Mouse (Mus musculus): Measurements from ENCODE around the gene Plch2. TPM values are rescaled to one million over a fixed set of nuclear protein-coding genes. Genes with fewer than 3 reads are reported as not detected.

Gene Plch2
- total and polyA plus RNA-seq, 3 experiments = 0.85 to 1.1 TPM; not detected in 1

DNA sequence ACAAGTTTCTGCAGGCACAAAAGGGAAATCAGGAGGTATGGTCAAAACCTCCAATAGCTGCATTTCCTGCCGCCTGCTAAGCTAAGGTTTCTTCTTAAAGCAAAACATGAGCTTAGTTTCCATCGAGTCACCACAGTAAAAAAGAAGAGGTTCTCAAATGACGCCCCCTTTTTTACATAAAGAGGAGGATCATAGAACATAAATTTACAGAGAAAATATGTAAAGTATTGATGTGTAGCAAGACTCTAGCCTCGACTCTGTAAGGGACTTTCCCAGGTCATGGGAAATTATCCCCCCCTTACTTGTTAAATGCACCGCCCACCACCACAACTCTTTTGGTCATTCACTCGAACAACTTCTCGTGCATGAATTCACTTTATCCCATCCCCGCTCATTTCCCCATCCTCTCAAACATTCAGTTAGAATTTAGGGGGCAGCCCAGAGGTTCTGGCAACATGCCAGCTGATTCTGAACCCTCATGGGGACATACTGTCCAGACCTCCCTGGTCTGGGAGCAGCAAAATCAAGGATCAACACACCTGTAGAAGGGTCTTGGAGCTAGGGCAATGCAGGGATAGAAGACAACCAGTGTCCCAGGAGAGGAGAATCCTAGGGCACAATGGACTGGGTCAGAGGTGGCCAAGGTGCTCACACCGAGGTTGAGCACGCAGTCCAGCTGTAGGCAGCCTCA lies 113.8 kb downstream of the Plch2 start (continued):
- peak; percentile 99 for TF ChIP-seq POLR2AphosphoS5 (IDR thresholded peaks at IDR 0.05; ENCODE audit: borderline replicate concordance, low read depth, low read length)
- peak; percentile 80 for TF ChIP-seq HCFC1 (IDR thresholded peaks at IDR 0.05; ENCODE audit: low read depth, low read length)

DNA sequence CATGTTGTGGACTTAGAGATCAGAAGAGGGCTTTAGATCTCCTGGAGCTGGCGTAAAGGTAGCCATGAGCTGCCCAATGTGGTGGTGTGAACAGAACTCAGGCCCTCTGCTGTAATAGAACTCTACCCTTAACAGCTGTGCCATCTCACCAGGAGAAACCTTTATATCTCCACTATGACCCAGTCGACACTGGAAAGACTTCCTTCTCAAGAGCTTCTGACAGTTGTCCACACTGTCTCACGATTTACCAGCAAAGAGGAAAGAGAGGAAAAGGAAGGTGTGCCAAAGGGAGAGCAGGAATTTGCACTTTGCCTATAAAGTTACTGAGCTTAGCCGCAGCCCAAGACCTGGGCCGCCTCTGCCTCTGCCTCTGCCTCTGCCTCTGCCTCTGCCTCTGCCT lies 114.8 kb downstream of the Plch2 start:
- TF ChIP-seq CHD2 (IDR thresholded peaks at IDR 0.05; ENCODE audit: low read length) = no peak
- no peak for TF ChIP-seq RCOR1 (IDR thresholded peaks at IDR 0.05; ENCODE audit: low read depth, low read length)
- no peak for TF ChIP-seq MYC (IDR thresholded peaks at IDR 0.05; ENCODE audit: low read depth, low read length)
- no peak for TF ChIP-seq MAZ (IDR thresholded peaks at IDR 0.05; ENCODE audit: low read depth, low read length)
- TF ChIP-seq MAFK (IDR thresholded peaks at IDR 0.05; ENCODE audit: borderline replicate concordance, low read depth, low read length) = no peak
- no peak for TF ChIP-seq MAX (IDR thresholded peaks at IDR 0.05; ENCODE audit: low read length)
- Histone ChIP-seq H3K4me1 (ENCODE audit: control insufficient read depth in 1 of 2, insufficient read depth in 2 of 2, low read length in 2 of 2) (peaks cover 0 to 21% of the 10 kb centered on the region in 2 experiments; a peak in 3 of 4 replicates), H3K79me2 (ENCODE audit: control insufficient read depth, insufficient read depth, low read length, poor library complexity) (no peaks in the 10 kb centered on the region), H3K36me3 (ENCODE audit: control insufficient read depth in 1 of 2, insufficient read depth in 2 of 2, low read length in 2 of 2) (peaks cover 0 to 7% of the 10 kb centered on the region in 2 experiments; a peak in 2 of 4 replicates), H3K9ac (ENCODE audit: control insufficient read depth, low read depth, low read length, poor library complexity, severe bottlenecking) (peak overlapping the region; percentile 70), H3K27me3 (ENCODE audit: control insufficient read depth in 1 of 2, insufficient read depth in 2 of 2, low read length in 2 of 2) (no peaks in the 10 kb centered on the region), H3K27ac (ENCODE audit: control insufficient read depth, low read depth, low read length) (peak overlapping the region; percentile 62), H3K9me3 (replicated peaks; ENCODE audit: insufficient read depth, low read length) (no peaks in the 10 kb centered on the region), H3K4me3 (ENCODE audit: control insufficient read depth in 1 of 2, insufficient read depth in 1 of 2, low read depth in 2 of 2, low read length in 2 of 2) (peak overlapping the region; percentile 46 to 48; a peak in 3 of 4 replicates)
- peak; percentile 56 for DNase-seq (ENCODE audit: low read depth, low spot score)

DNA sequence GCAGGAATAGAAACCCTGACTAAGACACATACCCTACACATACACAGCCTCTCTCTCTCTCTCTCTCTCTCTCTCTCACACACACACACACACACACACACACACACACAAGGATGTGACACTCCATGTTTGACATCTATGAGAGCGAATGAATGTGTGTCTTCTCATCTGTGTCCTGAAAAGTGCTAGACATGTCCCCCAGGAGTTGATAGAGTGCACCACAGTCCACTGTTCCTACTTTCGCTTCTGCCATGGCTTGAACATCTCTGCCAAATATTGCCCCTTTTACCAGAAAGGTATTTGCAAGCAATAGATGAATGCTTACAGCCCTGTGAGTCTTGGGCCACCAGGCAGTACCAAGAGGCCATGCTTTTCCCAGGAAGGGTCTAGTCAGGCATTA lies 116.4 kb downstream of the Plch2 start:
- Histone ChIP-seq H3K4me1 (ENCODE audit: control insufficient read depth in 1 of 2, insufficient read depth in 2 of 2, low read length in 2 of 2) (peaks cover 0 to 21% of the 10 kb centered on the region in 2 experiments; a peak in 3 of 4 replicates), H3K79me2 (ENCODE audit: control insufficient read depth, insufficient read depth, low read length, poor library complexity) (no peaks in the 10 kb centered on the region), H3K27me3 (ENCODE audit: control insufficient read depth in 1 of 2, insufficient read depth in 2 of 2, low read length in 2 of 2) (no peaks in the 10 kb centered on the region), H3K36me3 (ENCODE audit: control insufficient read depth in 1 of 2, insufficient read depth in 2 of 2, low read length in 2 of 2) (peaks cover 0 to 7% of the 10 kb centered on the region in 2 experiments; a peak in 2 of 4 replicates), H3K9ac (ENCODE audit: control insufficient read depth, low read depth, low read length, poor library complexity, severe bottlenecking) (no peak overlapping the region), H3K27ac (ENCODE audit: control insufficient read depth, low read depth, low read length) (no peak overlapping the region), H3K4me3 (ENCODE audit: control insufficient read depth in 1 of 2, insufficient read depth in 1 of 2, low read depth in 2 of 2, low read length in 2 of 2) (no peak overlapping the region), H3K9me3 (replicated peaks; ENCODE audit: insufficient read depth, low read length) (no peaks in the 10 kb centered on the region)
- no peak for TF ChIP-seq ZC3H11A (IDR thresholded peaks at IDR 0.05; ENCODE audit: low read depth, low read length)
- TF ChIP-seq USF1 (IDR thresholded peaks at IDR 0.05; ENCODE audit: low read depth, low read length) = no peak
- TF ChIP-seq ELF1 (IDR thresholded peaks at IDR 0.05; ENCODE audit: low read depth, low read length) = no peak
- TF ChIP-seq MAX (IDR thresholded peaks at IDR 0.05; ENCODE audit: low read length) = no peak
- no peak for TF ChIP-seq BHLHE40 (IDR thresholded peaks at IDR 0.05; ENCODE audit: borderline replicate concordance, low read depth, low read length)
- TF ChIP-seq RCOR1 (IDR thresholded peaks at IDR 0.05; ENCODE audit: low read depth, low read length) = no peak
- no peak for TF ChIP-seq JUND (IDR thresholded peaks at IDR 0.05; ENCODE audit: low read depth, low read length)
- TF ChIP-seq USF2 (IDR thresholded peaks at IDR 0.05; ENCODE audit: borderline replicate concordance in 1 of 2, insufficient read depth in 1 of 2, low read depth in 1 of 2, low read length in 2 of 2) = no peak
- no peak for TF ChIP-seq KAT2A (conservative IDR thresholded peaks at IDR 0.05; ENCODE audit: low read depth, low read length)
- no peak for DNase-seq (ENCODE audit: low read depth, low spot score)
